Mouse (Mus musculus): ENCODE results near the gene Epb41. TPM values are rescaled to one million over a fixed set of nuclear protein-coding genes. Genes with fewer than 3 reads are reported as not detected.

The Epb41 gene
- polyA plus RNA-seq, 1 experiment from 2014 or later: 22.2 TPM

GRCm38 (mm10) chr4:131876836-131877235 lies 198.3 kb downstream of the Epb41 start:
- WGBS: 58% methylated on average over 2 of the region's 2 CpGs
- Histone ChIP-seq H3K9ac (ENCODE audit: low read depth, low read length) (0 out of 2 replicates have a peak overlapping the region, but pooled peaks have one; percentile 4), H3K4me1 (replicated peaks; ENCODE audit: control insufficient read depth, insufficient read depth, low read length) (no peaks in the 10 kb centered on the region; the same call in 1 of the 2 replicates), H3K4me2 (replicated peaks; ENCODE audit: low read depth) (no peak overlapping the region), H3K27me3 (replicated peaks; ENCODE audit: control insufficient read depth, insufficient read depth, low read length) (no peaks in the 10 kb centered on the region), H3K27ac (ENCODE audit: low read depth, low read length) (no peak overlapping the region), H3K9me3 (ENCODE audit: control insufficient read depth) (no peaks in the 10 kb centered on the region), H3K4me3 (ENCODE audit: low read depth, low read length) (no peak overlapping the region), H3K36me3 (ENCODE audit: control insufficient read depth, insufficient read depth) (no peaks in the 10 kb centered on the region)
- no peak for TF ChIP-seq CTCF (IDR thresholded peaks at IDR 0.05; ENCODE audit: low read depth)
- no peak for ATAC-seq

- no peaks in the 10 kb centered on the region; the same call in 1 of the 2 replicates for H3K4me1 ChIP-seq (replicated peaks; ENCODE audit: control insufficient read depth, insufficient read depth, low read length)
These were observed 199.9 kb downstream of the Epb41 start for GRCm38 (mm10) chr4:131875242-131875641.

GRCm38 (mm10) chr4:131874567-131874966 lies 200.6 kb downstream of the Epb41 start:
- peak overlapping the region; percentile 79 for H3K4me2 ChIP-seq (replicated peaks; ENCODE audit: low read depth)
- WGBS: 2% methylated on average over 11 of the region's 11 CpGs
- no peaks in the 10 kb centered on the region; the same call in 1 of the 2 replicates for H3K4me1 ChIP-seq (replicated peaks; ENCODE audit: control insufficient read depth, insufficient read depth, low read length)
- H3K27me3 ChIP-seq (replicated peaks; ENCODE audit: control insufficient read depth, insufficient read depth, low read length): no peaks in the 10 kb centered on the region
- H3K4me3 ChIP-seq (ENCODE audit: low read depth, low read length): peak overlapping the region; percentile 99
- H3K9me3 ChIP-seq (ENCODE audit: control insufficient read depth): no peaks in the 10 kb centered on the region
- H3K27ac ChIP-seq (ENCODE audit: low read depth, low read length): peak overlapping the region; percentile 100
- no peak for TF ChIP-seq CTCF (IDR thresholded peaks at IDR 0.05; ENCODE audit: low read depth)
- ATAC-seq: no peak
- peak overlapping the region; percentile 100 for H3K9ac ChIP-seq (ENCODE audit: low read depth, low read length)
- no peaks in the 10 kb centered on the region for H3K36me3 ChIP-seq (ENCODE audit: control insufficient read depth, insufficient read depth)

More at GRCm38 (mm10) chr4:131875242-131875641, 199.9 kb downstream of the Epb41 start:
- Histone ChIP-seq H3K9me3 (ENCODE audit: control insufficient read depth) (no peaks in the 10 kb centered on the region), H3K27ac (ENCODE audit: low read depth, low read length) (no peak overlapping the region), H3K36me3 (ENCODE audit: control insufficient read depth, insufficient read depth) (no peaks in the 10 kb centered on the region), H3K9ac (ENCODE audit: low read depth, low read length) (peak overlapping the region; percentile 13; the same call in 1 of the 2 replicates), H3K4me2 (replicated peaks; ENCODE audit: low read depth) (peak overlapping the region; percentile 79), H3K4me3 (ENCODE audit: low read depth, low read length) (peak overlapping the region; percentile 99), H3K27me3 (replicated peaks; ENCODE audit: control insufficient read depth, insufficient read depth, low read length) (no peaks in the 10 kb centered on the region)
- no peak for TF ChIP-seq CTCF (IDR thresholded peaks at IDR 0.05; ENCODE audit: low read depth)
- ATAC-seq: no peak
- 22% methylated on average over 3 of the region's 3 CpGs for WGBS

- peak overlapping the region; percentile 100 for H3K27ac ChIP-seq (ENCODE audit: low read depth, low read length)
- no peaks in the 10 kb centered on the region for H3K27me3 ChIP-seq (replicated peaks; ENCODE audit: control insufficient read depth, insufficient read depth, low read length)
- peak overlapping the region; percentile 79 for H3K4me2 ChIP-seq (replicated peaks; ENCODE audit: low read depth)
- no peak for TF ChIP-seq CTCF (IDR thresholded peaks at IDR 0.05; ENCODE audit: low read depth)
- peak overlapping the region; percentile 100 for H3K9ac ChIP-seq (ENCODE audit: low read depth, low read length)
- WGBS: 0% methylated on average over 20 of the region's 20 CpGs
- H3K4me3 ChIP-seq (ENCODE audit: low read depth, low read length): peak overlapping the region; percentile 99
- H3K9me3 ChIP-seq (ENCODE audit: control insufficient read depth): no peaks in the 10 kb centered on the region
- ATAC-seq: peak; percentile 8; the same call in 1 of the 2 replicates
- no peaks in the 10 kb centered on the region; the same call in 1 of the 2 replicates for H3K4me1 ChIP-seq (replicated peaks; ENCODE audit: control insufficient read depth, insufficient read depth, low read length)
- H3K36me3 ChIP-seq (ENCODE audit: control insufficient read depth, insufficient read depth): no peaks in the 10 kb centered on the region
These were observed 201.0 kb downstream of the Epb41 start for GRCm38 (mm10) chr4:131874169-131874536.

Small RNAs within 50 kb of the gene (microRNA-seq; reads per million reads assigned to microRNA genes)
- not detected for gene Gm27445

Other genes with a start within 250 kb of the Epb41 start
- gene Ptpru, start 237.0 kb downstream of the Epb41 start, polyA plus RNA-seq (2015; fragmentation: Nextera tagmentation; extraction: Ambion mirVana): 2.3 TPM in 2 replicates
- 27.3 and 27.6 TPM in 2 replicates for gene Mecr, start 231.9 kb downstream of the Epb41 start, polyA plus RNA-seq (2015; fragmentation: Nextera tagmentation; extraction: Ambion mirVana)
- gene Srsf4, start 201.7 kb downstream of the Epb41 start, polyA plus RNA-seq (2015; fragmentation: Nextera tagmentation; extraction: Ambion mirVana): 36.2 and 38.3 TPM in 2 replicates
- gene Tmem200b, start 153.6 kb downstream of the Epb41 start, polyA plus RNA-seq (2015; fragmentation: Nextera tagmentation; extraction: Ambion mirVana): 1.3 and 1.7 TPM in 2 replicates
- gene Gm10300, start 624 bp downstream of the Epb41 start, polyA plus RNA-seq (2015; fragmentation: Nextera tagmentation; extraction: Ambion mirVana): 0.08 and 0.09 TPM in 2 replicates
- 0.24 and 0.29 TPM in 2 replicates for gene Oprd1, start 69.2 kb upstream of the Epb41 start, polyA plus RNA-seq (2015; fragmentation: Nextera tagmentation; extraction: Ambion mirVana)
- gene Ythdf2, start 137.0 kb upstream of the Epb41 start, polyA plus RNA-seq (2015; fragmentation: Nextera tagmentation; extraction: Ambion mirVana): 38.3 and 44.9 TPM in 2 replicates
- gene Gmeb1, start 186.3 kb upstream of the Epb41 start, polyA plus RNA-seq (2015; fragmentation: Nextera tagmentation; extraction: Ambion mirVana): 8.9 and 9.6 TPM in 2 replicates
- 43.2 and 47.5 TPM in 2 replicates for gene Taf12, start 199.1 kb upstream of the Epb41 start, polyA plus RNA-seq (2015; fragmentation: Nextera tagmentation; extraction: Ambion mirVana)
- gene Rab42, start 228.1 kb upstream of the Epb41 start, polyA plus RNA-seq (2015; fragmentation: Nextera tagmentation; extraction: Ambion mirVana): 48.2 and 48.3 TPM in 2 replicates